Mouse (Mus musculus) lung, adult 18-20 months (tissue): Measurements from ENCODE around the gene Foxc2.

ENCODE experiments used
- DNase-seq, 2 experiments: peaks; one replicate each; pipeline ENCODE4 v3.0.0; 2022; ENCODE audit warnings: mixed read lengths in 2 of 2

The Foxc2 gene

GRCm38 (mm10) chr8:121115948-121116347, at the start of gene Foxc2:
TSS of gene Foxc2 (plus strand) at chr8:121116171.
- DNase-seq, result peak; percentile 88 to 90

DNA sequence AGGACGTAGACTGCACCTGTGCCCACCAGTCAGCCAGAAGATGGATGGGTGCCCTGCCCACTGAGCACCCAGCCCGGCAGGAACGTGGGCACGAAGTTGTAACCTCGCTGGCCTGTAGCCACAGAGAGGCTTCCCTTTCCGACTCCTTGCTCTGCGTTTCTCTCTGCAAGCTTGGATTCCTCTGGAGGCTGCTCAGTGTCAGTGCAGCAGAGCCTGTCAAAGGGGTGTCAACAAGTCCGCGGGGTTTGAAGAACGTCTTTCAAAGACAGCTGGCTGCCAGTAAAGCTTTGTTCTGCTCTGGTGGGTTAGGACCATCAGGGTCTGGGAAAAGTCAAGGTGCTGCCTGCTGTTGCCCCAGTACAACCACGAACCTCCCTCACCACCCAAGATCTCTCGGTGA, 44.5 kb upstream of the Foxc2 start:
- DNase-seq, result no peak

GRCm38 (mm10) chr8:121072406-121073130, 43.4 kb upstream of the Foxc2 start:
- no peak for DNase-seq

DNA sequence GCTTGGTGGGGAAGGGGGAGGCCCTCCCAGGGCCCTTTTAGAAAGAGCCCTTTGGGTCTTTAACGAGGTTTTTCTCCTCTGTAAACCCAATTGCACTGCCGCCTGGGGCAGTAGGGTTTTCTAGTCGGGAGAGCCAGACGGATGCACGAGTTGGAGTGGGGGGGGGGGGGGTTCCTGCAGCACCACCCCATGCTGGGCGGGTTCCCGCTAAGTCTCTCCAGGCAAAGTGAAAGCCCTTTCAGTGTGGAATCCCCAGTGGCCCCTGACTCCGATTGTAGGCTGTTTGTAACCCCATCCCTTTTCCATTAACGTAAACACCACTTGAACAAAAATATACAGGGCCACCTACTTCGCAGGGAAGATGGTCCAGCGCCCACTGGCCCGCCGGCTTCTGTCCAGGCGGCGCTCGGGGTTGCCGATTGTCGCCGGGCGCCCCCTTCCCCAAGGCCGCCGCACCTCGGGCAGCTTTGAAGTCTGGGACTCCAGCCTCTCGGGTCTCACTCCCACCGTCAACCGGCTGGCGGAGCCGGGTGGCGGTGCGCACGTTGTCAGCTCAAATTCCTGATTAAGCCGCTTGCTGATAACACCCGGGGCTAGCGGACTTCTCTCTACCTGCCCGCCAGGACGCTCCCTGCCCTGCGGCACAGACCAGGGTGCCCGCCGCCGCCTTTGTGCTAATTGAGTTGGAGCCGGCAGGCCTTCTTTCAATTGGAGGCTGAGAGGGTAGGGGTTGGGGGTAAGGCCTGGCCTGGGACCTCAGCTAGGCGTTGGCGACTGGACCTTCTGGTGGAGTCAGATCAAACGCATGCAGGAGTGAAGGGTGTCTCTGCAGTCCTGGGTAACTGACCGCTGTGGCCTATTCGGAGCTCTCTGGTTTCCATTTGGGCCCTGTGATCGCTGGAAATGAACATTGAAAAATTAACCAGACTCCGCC, 42.5 kb upstream of the Foxc2 start:
- no peak for DNase-seq

GRCm38 (mm10) chr8:121074108-121074847, 41.7 kb upstream of the Foxc2 start:
- DNase-seq, result no peak

- DNase-seq, result no peak
Measured at GRCm38 (mm10) chr8:121074848-121075145, 41.2 kb upstream of the Foxc2 start.

- peak in 1 of 2 experiments; percentile 50 for DNase-seq
Measured at GRCm38 (mm10) chr8:121075936-121076335, 40.0 kb upstream of the Foxc2 start.

- no peak for DNase-seq
Measured at GRCm38 (mm10) chr8:121076555-121076954, 39.4 kb upstream of the Foxc2 start.

DNA sequence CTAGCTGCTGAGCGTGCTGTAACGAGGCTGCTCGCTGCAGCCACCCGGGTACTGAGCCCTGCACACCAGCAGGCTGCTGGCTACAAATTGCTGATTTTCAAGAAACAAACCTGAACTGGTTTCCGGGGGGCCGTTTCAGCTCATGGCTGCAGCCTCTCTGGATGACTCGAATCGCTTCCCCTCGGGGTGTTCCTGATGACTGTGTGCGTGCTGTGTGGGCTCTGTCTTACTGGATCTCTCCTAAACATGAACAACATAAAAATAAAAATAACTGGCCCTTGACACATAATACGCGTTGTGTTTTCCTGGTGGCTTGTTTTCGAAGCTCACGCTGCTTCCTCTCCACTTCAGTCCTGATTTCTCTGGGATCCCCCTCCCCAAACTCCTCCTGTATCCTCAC, 37.2 kb upstream of the Foxc2 start:
- DNase-seq, result no peak

DNA sequence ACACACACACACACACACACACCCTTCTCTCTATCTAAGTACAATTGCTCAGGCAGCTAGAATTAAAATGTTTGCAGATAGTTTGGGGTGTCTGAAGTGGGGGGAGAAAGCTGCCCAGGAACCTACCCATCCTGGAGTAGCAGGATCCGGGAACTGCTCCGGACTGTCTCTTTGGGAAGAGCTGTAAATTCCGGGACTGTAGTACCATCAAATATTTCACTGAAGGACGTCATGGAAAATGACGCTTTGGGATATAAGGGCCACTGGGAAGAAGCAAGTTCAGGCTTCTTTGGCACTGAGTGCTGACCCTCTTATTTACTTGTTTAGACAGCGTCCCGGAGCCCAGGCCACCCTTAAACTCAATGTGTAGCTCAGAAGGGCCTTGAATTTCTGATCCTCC, 36.8 kb upstream of the Foxc2 start:
- DNase-seq, result no peak

GRCm38 (mm10) chr8:121079944-121080343, 36.0 kb upstream of the Foxc2 start:
- no peak for DNase-seq

GRCm38 (mm10) chr8:121080361-121081090, 35.4 kb upstream of the Foxc2 start:
- DNase-seq, result no peak

DNA sequence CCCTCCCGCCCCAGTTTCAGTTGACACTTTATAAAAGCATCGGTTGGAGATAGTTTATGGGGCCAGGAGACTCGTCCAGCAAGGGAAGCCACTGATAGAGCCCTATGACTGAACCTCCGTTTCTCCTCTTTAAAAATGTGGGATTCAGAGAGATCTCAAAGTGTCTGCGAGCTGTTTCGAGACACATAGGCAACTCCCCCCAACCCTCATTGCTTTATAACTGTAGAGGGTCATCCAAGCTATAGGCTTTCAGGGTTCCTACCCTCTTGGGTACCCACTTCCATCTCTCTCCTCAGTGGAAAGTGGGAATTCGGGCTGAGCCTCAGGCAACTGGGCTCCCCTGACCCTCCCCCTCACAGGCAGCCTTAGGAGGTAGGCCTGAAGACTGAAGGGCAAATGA, 34.6 kb upstream of the Foxc2 start:
- DNase-seq, result no peak

GRCm38 (mm10) chr8:121082218-121083092, 33.5 kb upstream of the Foxc2 start:
- no peak for DNase-seq

DNA sequence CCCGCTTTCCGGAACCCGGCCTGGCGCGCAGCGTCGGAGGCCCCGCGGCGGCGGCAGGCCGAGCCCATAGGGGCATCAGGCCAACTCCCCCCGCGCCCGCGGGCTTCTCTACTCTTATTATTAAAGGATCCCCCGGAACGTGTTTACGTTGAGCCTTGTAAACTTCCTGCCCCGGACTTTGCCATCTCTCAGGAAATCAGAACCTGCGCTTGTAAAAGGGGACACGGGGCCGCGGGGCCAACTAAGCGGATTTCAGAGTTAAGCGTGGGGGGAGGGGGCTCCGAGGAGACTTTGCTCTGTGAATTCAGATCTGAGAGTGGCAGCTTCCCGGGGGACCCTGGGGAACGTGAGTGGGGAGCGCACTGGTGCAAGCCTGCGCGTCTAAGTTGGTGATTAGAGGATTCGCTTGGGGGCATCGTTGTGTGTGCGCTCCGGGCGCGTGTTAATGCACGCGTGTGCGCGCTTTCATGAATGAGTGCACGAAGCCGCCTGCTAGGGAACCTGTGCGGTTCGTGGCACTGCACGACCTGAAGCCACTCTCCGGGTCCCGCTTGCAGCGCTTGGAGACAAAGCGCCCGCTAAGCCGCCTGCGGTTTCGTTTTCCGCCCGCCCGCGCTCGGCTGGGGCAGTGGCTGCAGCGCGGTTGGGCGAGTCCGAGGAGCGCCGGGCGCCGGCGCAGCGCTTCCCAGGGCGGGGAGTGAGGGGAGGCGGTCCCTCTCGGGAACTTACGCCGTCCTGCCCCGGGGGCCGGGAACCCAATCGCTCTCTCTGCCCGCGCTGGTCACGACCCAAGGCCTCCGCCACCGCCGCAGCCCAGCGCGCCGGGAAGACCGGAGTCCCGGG, 32.7 kb upstream of the Foxc2 start:
- peak; percentile 83 to 86 for DNase-seq

DNA sequence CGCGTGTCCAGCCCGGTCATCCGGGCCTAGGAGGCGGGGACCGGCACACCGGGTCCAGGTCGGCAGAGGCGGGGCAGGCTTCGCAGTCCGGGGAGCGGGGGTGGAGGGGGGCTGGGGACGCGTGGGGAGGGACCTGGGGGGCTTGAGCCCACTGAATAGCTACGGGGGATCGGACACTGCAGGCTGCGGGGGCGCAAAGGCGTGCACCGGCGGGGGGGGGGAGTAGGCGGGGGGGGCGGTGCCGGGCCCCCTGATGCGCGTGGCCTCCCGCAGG, 32.1 kb upstream of the Foxc2 start:
- DNase-seq, result no peak

- DNase-seq, result peak; percentile 67 to 77
Measured at GRCm38 (mm10) chr8:121084210-121084951, 31.6 kb upstream of the Foxc2 start, which contains the start of gene Foxf1. TSS of gene Foxf1 (plus strand) at chr8:121084386.

DNA sequence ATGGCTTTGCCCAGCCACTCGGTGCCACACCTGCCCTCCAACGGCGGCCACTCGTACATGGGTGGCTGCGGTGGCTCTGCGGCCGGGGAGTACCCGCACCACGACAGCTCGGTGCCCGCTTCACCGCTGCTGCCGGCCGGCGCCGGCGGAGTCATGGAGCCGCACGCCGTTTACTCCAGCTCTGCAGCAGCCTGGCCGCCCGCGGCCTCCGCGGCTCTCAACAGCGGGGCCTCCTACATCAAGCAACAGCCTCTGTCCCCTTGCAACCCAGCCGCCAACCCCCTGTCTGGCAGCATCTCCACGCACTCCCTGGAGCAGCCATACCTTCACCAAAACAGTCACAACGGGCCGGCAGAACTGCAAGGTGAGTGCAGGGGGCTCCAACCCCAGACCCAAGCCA, 31.0 kb upstream of the Foxc2 start:
- DNase-seq, result no peak

- no peak for DNase-seq
Measured at GRCm38 (mm10) chr8:121085561-121085960, 30.4 kb upstream of the Foxc2 start.
